Mouse (Mus musculus): Measurements from ENCODE around the gene Vmn1r170.

- TF ChIP-seq POLR2A (IDR thresholded peaks at IDR 0.05; ENCODE audit: borderline replicate concordance, control insufficient read depth, low read depth, low read length) = no peak
- no peak for TF ChIP-seq CTCF (IDR thresholded peaks at IDR 0.05; ENCODE audit: control insufficient read depth, insufficient read depth, low read length)
Observed at GRCm38 (mm10) chr7:23630422-23630821, 24.4 kb downstream of the Vmn1r170 start, which contains the start of gene Vmn1r171.
